Mouse (Mus musculus): ENCODE results near the gene Plet1.

DNA sequence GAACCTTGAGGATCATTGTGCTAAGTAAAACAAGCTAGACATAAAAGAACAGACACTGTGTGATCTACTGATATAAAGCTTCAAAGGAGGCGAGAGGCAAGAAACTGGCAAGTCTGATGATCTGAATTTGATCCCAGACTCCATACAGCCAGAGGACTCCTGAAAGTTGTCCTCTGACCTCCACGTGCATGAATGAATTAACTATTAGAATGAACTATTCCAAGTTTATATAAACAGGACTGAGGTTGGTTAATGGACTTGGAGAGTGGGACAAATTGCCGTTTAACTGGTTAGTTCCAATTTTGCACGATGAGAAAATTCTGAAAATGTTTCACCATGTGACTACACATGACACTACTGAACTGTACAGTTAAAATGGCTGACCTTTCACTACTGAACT, 54.6 kb downstream of the Plet1 start:
- TF ChIP-seq POLR2A (IDR thresholded peaks at IDR 0.05; ENCODE audit: low read depth, low read length) (no peak), CTCF (IDR thresholded peaks at IDR 0.05; ENCODE audit: extremely low read depth, insufficient read length, insufficient replicate concordance, low read depth, low read length) (no peak)

All from small intestine, adult 2 months (tissue).